Mouse (Mus musculus) heart, postnatal 0 days (tissue): ENCODE data around the gene Olfr96. TPM values are rescaled to one million over a fixed set of nuclear protein-coding genes. Genes with fewer than 3 reads are reported as not detected.
A peak's percentile ranks its signal among the peaks of the same experiment; 100 is the strongest.

Experiments used
- ATAC-seq: fragments of 200-750 bp; cut with Nextera tagmentation; 2 replicates; pipeline ENCODE4 v1.8.0; 2017; ENCODE audit warnings: low read depth, moderate number of reproducible peaks, moderate library complexity; ENCODE audit not compliant: insufficient read depth
- DNase-seq: peaks from one replicate; pipeline ENCODE4 v3.0.0-alpha.2; 2016; ENCODE audit warnings: low spot score
- H3K27ac ChIP-seq: fragments of 300-500 bp; sonication (generic); 2 replicates; pipeline ENCODE4 v1.5.1; 2014; ENCODE audit warnings: low read depth, mild to moderate bottlenecking
- H3K27me3 ChIP-seq: fragments of 300-500 bp; sonication (generic); 2 replicates; pipeline ENCODE4 v1.6.1; 2014; ENCODE audit warnings: low read length, mixed read lengths; ENCODE audit not compliant: control insufficient read depth, insufficient read depth
- H3K36me3 ChIP-seq: fragments of 300-500 bp; sonication (generic); replicated peaks from 2 replicates; pipeline ENCODE4 v1.6.1; 2014; ENCODE audit warnings: low read length, mixed read lengths; ENCODE audit not compliant: control insufficient read depth, insufficient read depth
- H3K4me1 ChIP-seq: fragments of 300-500 bp; sonication (generic); 2 replicates; pipeline ENCODE4 v1.6.1; 2014; ENCODE audit warnings: antibody characterized with exemption; ENCODE audit not compliant: control insufficient read depth, insufficient read depth
- H3K4me2 ChIP-seq: fragments of 300-500 bp; sonication (generic); 2 replicates; pipeline ENCODE4 v1.6.1; 2014; ENCODE audit warnings: low read depth, mild to moderate bottlenecking, low read length, moderate library complexity
- H3K4me3 ChIP-seq: fragments of 300-500 bp; sonication (generic); 2 replicates; pipeline ENCODE4 v1.5.1; 2014; ENCODE audit warnings: low read depth, low read length
- H3K9ac ChIP-seq: fragments of 300-500 bp; sonication (generic); replicated peaks from 2 replicates; pipeline ENCODE4 v1.6.1; 2014; ENCODE audit warnings: low read depth, low read length, mixed read lengths
- H3K9me3 ChIP-seq: fragments of 300-500 bp; sonication (generic); replicated peaks from 2 replicates; pipeline ENCODE4 v1.6.1; 2016; ENCODE audit warnings: low read length; ENCODE audit not compliant: control insufficient read depth
- CTCF ChIP-seq: IDR thresholded peaks from 2 replicates; pipeline ENCODE4 v1.5.1; 2016; ENCODE audit warnings: antibody characterized with exemption, control low read depth, low read depth
- EP300 ChIP-seq: IDR thresholded peaks from 2 replicates; pipeline ENCODE4 v1.6.1; 2016; ENCODE audit warnings: antibody characterized with exemption, low read depth
- WGBS: fragments of 180-500 bp; shearing (Covaris S2); extraction: QIAGEN DNeasy Blood & Tissue Kit; methylation state at CpG from one replicate; pipeline ENCODE4 v1.1.7; 2014; 5-methylcytosine and 5-hydroxymethylcytosine counted together
- polyA plus RNA-seq: library from polyadenylated mRNA; unstranded; fragments of >200 nt; fragmentation: Nextera tagmentation; extraction: Ambion mirVana; gene quantifications from 2 replicates; pipeline ENCODE4 v1.2.1, GENCODE M21; 2015
- total RNA-seq: library from RNA; depleted of rRNA; stranded (reverse); fragments of >200 nt; gene quantifications from 2 replicates; pipeline ENCODE4 v1.2.3, GENCODE M21; 2014; ENCODE audit warnings: low replicate concordance

The Olfr96 gene
- total and polyA plus RNA-seq, 2 experiments from 2014 or later, result not detected

DNA sequence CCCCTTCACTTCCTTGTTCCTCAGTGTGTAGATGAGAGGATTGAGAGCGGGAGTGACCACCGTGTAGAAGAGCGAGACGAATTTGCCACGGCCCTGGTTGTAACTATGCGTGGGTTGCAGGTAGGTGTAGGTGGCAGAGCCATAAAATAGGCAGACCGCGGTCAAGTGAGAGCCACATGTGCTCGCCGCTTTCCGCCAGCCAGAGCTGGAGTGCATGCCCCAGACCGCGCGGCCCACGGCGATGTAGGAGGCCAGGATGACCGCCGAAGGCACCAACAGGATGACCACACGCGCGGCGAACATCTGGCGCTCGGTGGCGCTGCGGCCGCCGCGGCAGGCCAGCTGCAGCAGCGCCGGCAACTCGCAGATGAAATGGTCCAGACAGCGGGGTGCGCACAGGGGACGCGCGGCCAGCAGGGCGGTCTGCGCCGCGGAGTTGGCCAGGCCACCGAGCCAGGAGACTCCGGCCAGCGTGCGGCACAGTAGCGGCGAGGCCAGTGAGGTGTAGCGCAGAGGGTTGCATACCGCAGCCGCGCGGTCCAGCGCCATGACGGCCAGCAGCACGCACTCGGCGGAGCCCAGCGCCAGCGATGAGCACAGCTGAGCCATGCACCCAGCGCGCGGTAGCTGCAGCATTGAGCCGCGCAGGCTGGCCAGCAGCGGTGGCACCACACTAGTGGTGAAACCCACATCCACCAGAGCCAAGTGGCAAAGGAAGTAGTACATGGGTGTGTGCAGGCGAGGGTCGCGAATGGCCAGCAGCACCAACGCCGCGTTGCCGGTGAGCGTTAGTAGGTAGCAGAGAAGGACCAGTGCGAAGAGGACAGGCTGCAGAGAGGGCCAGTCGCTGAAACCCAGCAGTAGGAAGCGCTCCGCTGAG is 22.9 kb upstream of the Olfr96 start:
- no peak for DNase-seq
- Histone ChIP-seq H3K27me3 (peaks cover 42% of the 10 kb centered on the region), H3K27ac (no peak overlapping the region), H3K9ac (no peak overlapping the region), H3K9me3 (no peaks in the 10 kb centered on the region), H3K36me3 (no peaks in the 10 kb centered on the region), H3K4me2 (peak overlapping the region; percentile 75), H3K4me1 (no peaks in the 10 kb centered on the region), H3K4me3 (peak overlapping the region; percentile 41)
- TF ChIP-seq CTCF, result no peak
- no peak for TF ChIP-seq EP300
- 1% methylated on average over 77 of the region's 77 CpGs for WGBS
- ATAC-seq, result peak; percentile 47; the same call in 1 of the 2 replicates

DNA sequence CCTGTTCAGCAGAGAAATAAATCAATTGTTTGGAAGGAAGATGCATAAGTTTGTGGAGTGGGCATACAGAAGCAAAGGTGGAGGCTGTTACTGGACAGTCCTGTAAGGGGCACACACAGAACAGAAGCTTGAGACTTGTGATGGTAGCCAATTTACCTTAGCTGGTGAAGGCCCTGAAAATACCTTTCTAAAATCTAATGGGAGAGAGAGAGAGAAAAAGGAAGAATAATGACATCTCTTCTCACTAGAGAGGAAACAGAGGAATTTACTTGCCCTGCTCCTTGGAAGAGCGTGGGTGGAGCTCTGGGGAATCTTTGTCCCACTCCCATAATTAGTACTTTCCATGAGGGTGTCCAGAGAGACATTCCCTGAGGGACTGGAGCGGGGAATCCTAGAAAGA is 19.1 kb upstream of the Olfr96 start, which contains the start of gene Olfr94:
Gene Olfr94 (minus strand): TSS at position 101 of the 400 bp plus-strand sequence.
- Histone ChIP-seq H3K9me3 (no peaks in the 10 kb centered on the region), H3K4me1 (no peaks in the 10 kb centered on the region), H3K9ac (no peak within 1 kb of the TSS), H3K27me3 (peaks cover 32% of the 10 kb centered on the region), H3K4me2 (no peak within 1 kb of the TSS), H3K36me3 (no peaks in the 10 kb centered on the region), H3K27ac (no peak within 1 kb of the TSS), H3K4me3 (no peak within 1 kb of the TSS)
- ATAC-seq, result no peak
- 60% methylated on average over 2 of the region's 2 CpGs for WGBS
- no peak for TF ChIP-seq EP300
- TF ChIP-seq CTCF, result no peak
- DNase-seq, result no peak

DNA sequence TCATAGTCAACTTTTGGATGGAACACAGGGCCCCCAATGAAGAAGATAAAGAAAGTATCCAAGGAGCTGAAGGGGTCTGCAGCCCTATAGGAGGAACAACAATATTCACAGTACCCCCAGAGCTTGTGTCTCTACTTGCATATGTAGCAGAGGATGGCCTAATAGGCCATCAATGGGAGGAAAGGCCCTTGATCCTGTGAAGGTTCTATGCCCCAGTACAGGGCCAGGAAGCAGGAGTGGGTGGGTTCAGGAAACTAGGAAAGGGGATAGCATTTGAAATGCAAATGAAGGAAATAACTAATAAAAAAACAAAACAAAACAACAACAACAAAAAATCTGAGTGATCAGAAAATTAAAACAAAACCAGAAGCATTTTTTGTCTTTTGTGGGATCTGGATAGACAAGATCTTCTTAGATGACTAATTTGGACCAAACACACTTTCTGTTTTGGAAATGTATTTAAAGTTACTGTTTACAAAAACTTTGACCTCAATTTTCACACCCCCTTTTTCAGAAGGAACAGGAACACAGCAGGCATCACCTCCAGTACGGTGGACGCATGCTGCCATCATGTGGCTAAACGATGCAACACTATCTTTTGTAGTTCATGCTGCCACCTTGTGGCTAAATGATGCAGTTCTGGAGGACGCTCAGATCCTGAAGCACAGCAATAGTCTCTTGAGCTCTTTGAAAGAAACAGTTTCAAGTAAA is 16.6 kb upstream of the Olfr96 start:
- ATAC-seq, result peak; percentile 73; the same call in 1 of the 2 replicates

DNA sequence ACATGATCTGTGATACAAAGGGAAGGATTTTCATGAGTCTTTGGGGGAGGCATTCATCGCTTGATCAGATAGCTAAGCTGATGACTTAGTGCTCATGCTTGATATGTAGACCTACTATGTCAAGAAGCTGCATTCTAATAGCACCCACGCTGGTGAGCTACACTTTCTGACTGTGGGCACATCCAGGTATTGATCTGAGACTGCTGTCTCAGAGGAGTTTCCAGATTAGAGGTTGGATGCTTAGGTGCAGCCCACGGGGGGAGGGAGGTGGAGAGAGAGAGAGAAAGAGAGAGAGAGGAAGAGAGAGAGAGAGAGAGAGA is 16.1 kb upstream of the Olfr96 start:
- TF ChIP-seq EP300, result no peak
- TF ChIP-seq CTCF, result no peak
- Histone ChIP-seq H3K27me3 (peaks cover 2% of the 10 kb centered on the region; the same call in 1 of the 2 replicates), H3K4me3 (no peak overlapping the region), H3K9me3 (no peaks in the 10 kb centered on the region), H3K4me2 (no peak overlapping the region), H3K27ac (no peak overlapping the region), H3K9ac (no peak overlapping the region), H3K4me1 (no peaks in the 10 kb centered on the region), H3K36me3 (no peaks in the 10 kb centered on the region)
- ATAC-seq (no peak), DNase-seq (no peak)
- WGBS, result 24% methylated on average over 3 of the region's 3 CpGs

More for the DNA sequence above, 16.6 kb upstream of the Olfr96 start:
- TF ChIP-seq CTCF (peak; percentile 100), EP300 (no peak)
- no peak overlapping the region for H3K4me2 ChIP-seq
- under 1% methylated on average over 4 of the region's 4 CpGs for WGBS
- no peak overlapping the region for H3K27ac ChIP-seq
- H3K9ac ChIP-seq, result no peak overlapping the region
- no peaks in the 10 kb centered on the region for H3K9me3 ChIP-seq
- peak; percentile 79 for DNase-seq
- no peaks in the 10 kb centered on the region for H3K36me3 ChIP-seq
- H3K27me3 ChIP-seq, result peaks cover 7% of the 10 kb centered on the region
- H3K4me1 ChIP-seq, result no peaks in the 10 kb centered on the region
- no peak overlapping the region for H3K4me3 ChIP-seq

DNA sequence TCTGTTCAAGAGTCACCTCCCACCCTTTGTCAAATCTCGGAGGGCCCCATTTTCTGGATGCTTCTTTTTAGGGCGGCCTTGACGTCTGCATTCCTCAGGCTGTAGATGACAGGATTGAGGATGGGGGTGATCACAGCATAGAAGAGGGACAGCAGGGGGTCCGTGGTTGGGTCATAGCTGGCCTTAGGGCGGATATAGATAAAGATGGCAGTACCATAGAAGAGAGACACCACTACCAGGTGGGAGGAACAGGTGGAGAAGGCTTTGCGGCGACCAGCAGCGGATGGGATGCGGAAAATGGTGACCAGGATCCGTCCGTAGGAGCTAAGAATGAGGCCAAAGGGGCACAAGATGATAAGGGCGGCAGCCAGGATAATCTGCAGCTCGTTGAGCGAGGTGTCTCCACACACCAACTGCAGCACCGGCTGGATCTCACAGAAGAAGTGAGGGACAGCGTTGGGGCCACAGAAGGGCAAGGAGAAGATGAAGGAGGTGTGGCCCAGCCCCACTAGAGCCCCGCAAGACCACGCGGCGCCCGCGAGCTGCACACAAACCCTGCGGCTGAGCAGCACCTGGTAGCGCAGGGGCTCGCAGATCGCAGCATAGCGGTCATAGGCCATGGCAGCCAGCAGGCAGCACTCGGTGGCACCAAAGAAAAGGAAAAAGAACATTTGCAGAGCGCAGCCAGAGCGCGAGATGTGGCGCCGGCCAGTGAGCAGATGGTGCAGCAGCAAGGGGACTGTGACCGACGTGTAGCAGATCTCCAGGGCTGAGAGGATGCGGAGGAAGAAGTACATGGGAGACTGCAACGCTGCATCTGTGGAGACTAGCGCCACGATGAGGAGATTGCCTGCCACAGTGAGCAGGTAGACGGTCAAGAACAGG is 8.8 kb upstream of the Olfr96 start:
- 11% methylated on average over 40 of the region's 40 CpGs for WGBS
- no peaks in the 10 kb centered on the region for H3K36me3 ChIP-seq
- no peaks in the 10 kb centered on the region for H3K4me1 ChIP-seq
- peak overlapping the region; percentile 17; the same call in 1 of the 2 replicates for H3K4me2 ChIP-seq
- H3K27me3 ChIP-seq, result peaks cover 19% of the 10 kb centered on the region
- peak overlapping the region; percentile 6; the same call in 1 of the 2 replicates for H3K4me3 ChIP-seq
- TF ChIP-seq EP300, result no peak
- TF ChIP-seq CTCF, result no peak
- H3K9ac ChIP-seq, result no peak overlapping the region
- no peak overlapping the region for H3K27ac ChIP-seq
- no peak for ATAC-seq
- no peak for DNase-seq
- H3K9me3 ChIP-seq, result no peaks in the 10 kb centered on the region
